Mouse (Mus musculus): ENCODE data around the gene Kif26b. TPM values are rescaled to one million over a fixed set of nuclear protein-coding genes. Genes with fewer than 3 reads are reported as not detected.

Gene Kif26b
- polyA plus RNA-seq, 1 experiment from 2014 or later = 10.0 TPM

DNA sequence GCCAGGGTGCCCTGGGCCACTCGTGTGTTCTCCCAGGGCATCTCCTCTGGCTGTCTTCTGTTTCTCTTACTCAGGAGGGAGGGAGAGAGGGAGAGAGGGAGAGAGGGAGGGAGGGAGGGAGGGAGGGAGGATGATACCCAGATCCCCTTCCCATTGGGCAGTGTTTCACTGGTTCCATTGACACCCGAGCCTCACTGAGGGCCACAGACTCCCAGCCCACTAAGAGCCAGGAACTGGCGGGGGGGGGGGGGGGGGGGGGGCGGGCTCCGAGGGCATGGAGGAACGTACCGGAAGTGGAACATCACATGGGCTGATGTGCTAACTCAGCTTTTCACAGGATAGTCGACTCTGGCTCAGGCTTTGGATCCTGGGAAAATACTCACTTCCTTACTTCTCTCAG, 15.0 kb upstream of the Kif26b start:
- no peaks in the 10 kb centered on the region for H3K9me3 ChIP-seq
- no peaks in the 10 kb centered on the region for H3K27me3 ChIP-seq (replicated peaks)
- WGBS = 38% methylated on average over 6 of the region's 8 CpGs
- no peak overlapping the region for H3K9ac ChIP-seq
- no peak overlapping the region for H3K4me2 ChIP-seq
- no peak for ATAC-seq (replicated peaks)
- no peak overlapping the region for H3K27ac ChIP-seq
- no peak overlapping the region for H3K4me3 ChIP-seq
- H3K36me3 ChIP-seq (replicated peaks) = no peaks in the 10 kb centered on the region
- H3K4me1 ChIP-seq = 0 out of 2 replicates have a peak, but pooled peaks cover 6% of the 10 kb centered on the region

DNA sequence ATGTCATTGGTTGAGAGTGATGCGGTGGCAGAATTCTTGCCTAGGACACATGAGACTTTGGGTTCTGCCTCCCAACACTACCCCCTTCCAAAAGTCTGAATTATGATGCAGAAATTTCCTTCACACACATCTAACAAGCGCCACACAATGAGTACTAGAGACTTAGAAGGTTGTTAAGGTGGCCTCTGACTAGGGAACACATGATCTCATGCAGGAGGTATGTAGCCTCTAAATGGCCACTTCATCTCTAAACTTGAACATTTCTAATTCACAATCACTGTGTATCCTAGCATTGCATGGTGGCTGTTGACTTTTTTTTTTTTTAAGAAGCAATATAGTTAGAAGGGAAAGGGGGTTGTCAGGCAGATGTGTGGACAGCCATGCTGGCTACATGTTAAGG, 13.1 kb upstream of the Kif26b start:
- H3K27me3 ChIP-seq (replicated peaks) = no peaks in the 10 kb centered on the region
- H3K9ac ChIP-seq = no peak overlapping the region
- ATAC-seq (replicated peaks) = no peak
- H3K4me1 ChIP-seq = 0 out of 2 replicates have a peak, but pooled peaks cover 6% of the 10 kb centered on the region
- H3K27ac ChIP-seq = no peak overlapping the region
- H3K4me3 ChIP-seq = no peak overlapping the region
- H3K36me3 ChIP-seq (replicated peaks) = no peaks in the 10 kb centered on the region
- 84% methylated on average over 2 of the region's 2 CpGs for WGBS
- H3K4me2 ChIP-seq = no peak overlapping the region
- no peaks in the 10 kb centered on the region for H3K9me3 ChIP-seq

DNA sequence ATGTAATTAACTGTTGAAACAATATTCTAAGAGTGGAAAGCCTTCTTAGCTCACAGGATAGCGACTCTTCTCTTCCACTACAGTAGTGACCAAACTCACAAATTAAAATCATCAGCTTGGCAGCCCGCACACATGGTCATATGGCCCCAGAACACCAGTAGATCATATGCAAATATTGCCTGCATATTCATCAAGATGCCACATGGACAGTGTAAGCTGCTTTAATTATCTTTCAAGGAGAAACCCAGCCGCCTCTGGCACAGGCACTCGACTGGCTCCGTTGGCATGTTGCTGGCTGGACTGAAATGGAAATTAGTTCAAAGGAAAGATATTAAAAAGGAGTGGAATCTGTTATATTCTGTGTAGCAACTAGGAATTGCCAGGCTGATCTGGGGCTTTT, 6.5 kb upstream of the Kif26b start:
- peak; percentile 60; the same call in 1 of the 2 replicates for ATAC-seq (replicated peaks)
- 50% methylated on average over 5 of the region's 5 CpGs for WGBS
- Histone ChIP-seq H3K27me3 (replicated peaks) (no peaks in the 10 kb centered on the region), H3K27ac (no peak overlapping the region), H3K36me3 (replicated peaks) (no peaks in the 10 kb centered on the region), H3K9me3 (no peaks in the 10 kb centered on the region), H3K4me3 (no peak overlapping the region), H3K4me1 (peaks cover 2% of the 10 kb centered on the region), H3K9ac (no peak overlapping the region), H3K4me2 (no peak overlapping the region)

DNA sequence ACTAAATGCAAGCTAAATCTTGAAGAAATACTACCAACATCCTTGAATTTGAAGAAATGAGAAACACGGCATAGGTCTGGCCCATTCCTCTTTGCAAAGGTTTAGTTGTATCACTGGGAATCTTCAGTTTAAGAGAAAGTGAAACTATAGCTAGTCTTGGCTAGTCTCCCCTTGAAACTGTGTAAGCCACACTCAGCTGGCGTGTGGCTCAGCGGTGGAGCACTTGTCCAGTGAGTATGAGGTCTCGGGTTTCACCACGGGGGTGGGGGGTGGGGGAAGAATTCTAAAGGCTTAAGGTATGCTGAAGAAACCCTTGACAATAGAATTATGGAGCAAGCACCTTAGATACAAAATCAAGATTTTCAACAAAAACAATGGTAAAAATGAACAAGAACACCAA, 5.8 kb upstream of the Kif26b start:
- Histone ChIP-seq H3K4me2 (no peak overlapping the region), H3K4me3 (no peak overlapping the region), H3K27me3 (replicated peaks) (no peaks in the 10 kb centered on the region), H3K9me3 (no peaks in the 10 kb centered on the region), H3K4me1 (peaks cover 9% of the 10 kb centered on the region), H3K27ac (no peak overlapping the region), H3K9ac (no peak overlapping the region), H3K36me3 (replicated peaks) (no peaks in the 10 kb centered on the region)
- 45% methylated on average over 5 of the region's 5 CpGs for WGBS
- no peak for ATAC-seq (replicated peaks)

DNA sequence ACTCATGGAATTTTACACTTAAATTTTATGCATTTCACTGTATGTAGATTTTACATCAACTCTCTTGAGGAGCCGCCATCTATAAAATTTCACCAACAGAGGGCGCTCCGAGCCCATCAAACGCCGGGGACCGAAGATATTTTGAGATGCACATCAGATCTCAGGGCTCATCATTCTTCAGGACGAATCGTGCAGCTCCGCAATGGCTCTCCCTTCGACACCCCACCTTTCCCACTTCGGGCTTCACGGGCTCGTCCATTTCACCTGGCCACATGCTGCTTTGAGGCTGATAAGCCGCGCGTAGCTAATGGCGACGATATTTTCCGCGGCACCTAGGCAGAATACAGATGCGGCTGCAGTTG, 1.8 kb upstream of the Kif26b start:
- Histone ChIP-seq H3K27ac (peak overlapping the region; percentile 92), H3K27me3 (replicated peaks) (no peaks in the 10 kb centered on the region), H3K4me1 (peaks cover 36% of the 10 kb centered on the region), H3K4me3 (peak overlapping the region; percentile 71), H3K36me3 (replicated peaks) (no peaks in the 10 kb centered on the region), H3K4me2 (peak overlapping the region; percentile 90), H3K9ac (peak overlapping the region; percentile 81), H3K9me3 (no peaks in the 10 kb centered on the region)
- ATAC-seq (replicated peaks) = peak; percentile 28
- 0% methylated on average over 21 of the region's 21 CpGs for WGBS

DNA sequence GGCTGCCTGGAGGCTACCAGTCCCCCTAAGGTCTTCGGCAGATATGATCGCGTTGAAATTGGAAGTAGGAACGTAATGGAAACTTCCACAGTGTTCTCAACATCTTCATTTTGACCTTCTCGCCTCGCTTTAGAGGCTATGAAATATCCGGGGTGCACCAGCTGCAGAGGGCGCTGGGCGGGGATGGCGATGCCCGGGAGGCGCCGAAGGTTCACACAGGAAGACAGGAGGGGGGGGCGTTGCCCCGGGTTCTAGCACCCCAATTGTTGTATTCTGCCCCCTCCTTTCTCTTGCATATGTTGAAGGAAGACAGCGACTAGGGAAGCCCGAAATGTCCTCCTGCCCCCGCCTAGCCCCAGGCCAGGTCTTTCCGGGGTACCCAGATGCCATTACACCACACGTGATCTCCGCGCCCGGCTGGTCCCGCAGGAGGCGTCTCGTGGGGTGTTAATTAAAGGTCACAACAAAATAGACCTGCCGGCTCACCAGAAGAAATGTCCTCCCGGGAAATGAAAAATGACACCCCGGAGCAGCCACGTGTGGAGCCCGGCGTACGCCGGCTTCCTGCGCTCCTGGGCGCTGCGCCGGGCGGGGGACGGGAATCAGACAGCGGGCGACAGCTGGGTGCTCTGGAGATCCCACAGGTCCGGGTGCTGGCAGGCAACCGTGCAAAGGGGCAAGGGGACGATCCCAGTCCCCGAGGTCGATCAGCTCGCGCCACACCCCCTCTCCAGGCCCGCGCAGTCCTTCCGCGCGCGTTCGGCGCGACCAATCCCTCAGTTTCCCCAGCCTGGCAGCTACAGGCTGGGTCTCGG, 1.2 kb upstream of the Kif26b start:
- Histone ChIP-seq H3K9me3 (no peaks in the 10 kb centered on the region), H3K27me3 (replicated peaks) (no peaks in the 10 kb centered on the region), H3K4me3 (peak overlapping the region; percentile 71), H3K4me1 (peaks cover 41% of the 10 kb centered on the region), H3K9ac (peak overlapping the region; percentile 81), H3K4me2 (peak overlapping the region; percentile 90), H3K27ac (peak overlapping the region; percentile 92), H3K36me3 (replicated peaks) (no peaks in the 10 kb centered on the region)
- under 1% methylated on average over 59 of the region's 59 CpGs for WGBS
- ATAC-seq (replicated peaks) = peak; percentile 50

DNA sequence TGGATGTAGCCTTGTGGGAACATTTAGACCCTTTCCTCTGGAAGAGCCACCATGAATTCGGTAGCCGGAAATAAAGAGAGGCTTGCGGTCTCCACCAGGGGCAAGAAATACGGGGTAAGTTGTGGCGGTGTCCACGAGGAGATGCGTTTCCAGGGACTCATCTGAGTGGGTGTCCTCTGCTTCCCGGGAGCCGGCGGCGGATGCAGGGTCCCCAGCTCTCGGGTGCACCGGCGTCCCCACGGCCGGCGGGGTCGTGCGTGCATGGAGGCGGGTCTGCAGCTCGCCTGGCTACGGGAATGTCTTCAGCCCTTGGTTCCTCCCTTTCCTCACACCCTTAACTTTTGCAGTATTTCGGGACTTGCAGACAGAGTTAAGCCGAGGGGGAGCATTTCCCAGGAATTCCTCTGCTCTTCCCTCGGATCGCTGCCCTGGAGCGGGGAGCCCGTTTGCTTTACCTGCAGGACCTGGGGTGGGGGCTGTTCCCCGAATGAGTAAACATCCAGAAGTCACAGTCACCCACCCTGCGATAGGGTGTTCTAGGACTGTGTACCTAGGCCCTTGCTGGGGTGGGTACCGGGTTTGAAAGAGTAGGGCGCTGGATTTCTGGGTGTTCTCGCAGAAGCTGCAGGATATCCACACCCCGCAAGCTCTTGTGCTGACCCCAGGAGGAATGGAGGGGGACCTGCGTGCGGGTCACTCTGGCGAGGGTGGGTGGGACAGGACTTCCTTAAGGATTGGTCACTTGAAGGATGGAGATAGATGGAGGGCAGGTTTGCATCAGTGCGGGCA, 781 bp downstream of the Kif26b start:
- WGBS = under 1% methylated on average over 38 of the region's 38 CpGs
- peaks cover 41% of the 10 kb centered on the region for H3K4me1 ChIP-seq
- H3K4me3 ChIP-seq = peak overlapping the region; percentile 71
- no peaks in the 10 kb centered on the region for H3K36me3 ChIP-seq (replicated peaks)
- H3K9me3 ChIP-seq = no peaks in the 10 kb centered on the region
- ATAC-seq (replicated peaks) = peak; percentile 12
- peak overlapping the region; percentile 90 for H3K4me2 ChIP-seq
- H3K27me3 ChIP-seq (replicated peaks) = no peaks in the 10 kb centered on the region
- peak overlapping the region; percentile 92 for H3K27ac ChIP-seq
- peak overlapping the region; percentile 81 for H3K9ac ChIP-seq

DNA sequence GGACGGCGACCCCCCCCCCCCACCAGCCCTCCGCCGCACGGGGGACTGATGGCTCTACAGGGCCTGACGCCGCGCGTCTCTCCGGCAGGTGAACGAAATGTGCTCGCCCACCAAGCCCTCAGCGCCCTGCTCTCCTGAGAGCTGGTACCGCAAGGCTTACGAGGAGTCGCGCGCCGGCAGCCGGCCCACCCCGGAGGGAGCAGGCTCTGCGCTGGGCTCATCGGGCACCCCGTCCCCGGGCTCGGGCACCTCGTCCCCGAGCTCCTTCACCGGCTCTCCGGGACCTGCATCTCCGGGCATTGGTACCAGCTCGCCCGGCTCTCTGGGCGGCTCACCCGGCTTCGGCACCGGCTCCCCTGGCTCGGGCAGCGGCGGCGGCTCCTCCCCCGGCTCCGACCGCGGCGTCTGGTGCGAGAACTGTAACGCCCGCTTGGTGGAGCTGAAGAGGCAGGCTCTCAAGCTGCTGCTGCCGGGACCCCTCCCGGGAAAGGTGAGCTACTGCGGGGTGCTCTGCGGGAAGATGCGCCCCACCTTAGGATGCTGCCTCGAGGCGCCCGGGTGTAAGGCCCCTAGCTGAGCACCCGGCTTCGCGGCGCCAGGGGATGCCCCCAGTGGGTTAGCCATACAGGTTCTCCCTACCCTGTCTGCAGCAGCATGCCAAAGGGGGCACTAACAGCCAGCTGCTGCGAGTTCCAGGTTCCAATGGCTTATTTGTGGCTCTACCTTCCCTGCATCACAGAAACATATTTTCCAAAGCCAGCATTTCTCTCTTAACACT, 1.6 kb downstream of the Kif26b start:
- Histone ChIP-seq H3K36me3 (replicated peaks) (no peaks in the 10 kb centered on the region), H3K4me2 (peak overlapping the region; percentile 90), H3K27me3 (replicated peaks) (no peaks in the 10 kb centered on the region), H3K9me3 (no peaks in the 10 kb centered on the region), H3K27ac (peak overlapping the region; percentile 92), H3K4me3 (peak overlapping the region; percentile 71), H3K9ac (peak overlapping the region; percentile 81), H3K4me1 (peaks cover 41% of the 10 kb centered on the region)
- peak; percentile 60 for ATAC-seq (replicated peaks)
- 1% methylated on average over 62 of the region's 62 CpGs for WGBS

DNA sequence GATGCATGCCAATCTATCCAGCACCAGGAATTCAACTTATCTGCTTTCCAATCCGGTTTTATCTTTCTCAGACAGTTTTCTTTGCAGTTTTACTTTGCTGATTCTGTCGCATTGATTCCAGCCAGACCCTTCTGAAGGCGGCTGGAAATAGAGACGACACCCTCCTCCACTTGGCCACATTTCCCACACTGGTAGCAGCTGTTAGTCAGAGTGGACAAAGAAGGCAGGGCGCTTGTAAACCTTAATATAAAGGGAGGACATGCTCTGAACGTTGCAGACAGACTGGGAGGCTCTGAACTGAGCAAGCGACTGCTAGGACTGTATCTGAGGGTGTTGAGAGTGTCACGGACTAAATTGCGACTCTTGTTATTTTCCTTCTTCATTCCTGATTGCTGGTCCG, 11.3 kb downstream of the Kif26b start:
- Histone ChIP-seq H3K9me3 (no peaks in the 10 kb centered on the region), H3K27ac (no peak overlapping the region), H3K4me1 (peaks cover 4% of the 10 kb centered on the region; the same call in 1 of the 2 replicates), H3K27me3 (replicated peaks) (no peaks in the 10 kb centered on the region), H3K4me3 (no peak overlapping the region), H3K9ac (no peak overlapping the region), H3K36me3 (replicated peaks) (no peaks in the 10 kb centered on the region), H3K4me2 (no peak overlapping the region)
- ATAC-seq (replicated peaks) = no peak
- WGBS = 58% methylated on average over 10 of the region's 10 CpGs

DNA sequence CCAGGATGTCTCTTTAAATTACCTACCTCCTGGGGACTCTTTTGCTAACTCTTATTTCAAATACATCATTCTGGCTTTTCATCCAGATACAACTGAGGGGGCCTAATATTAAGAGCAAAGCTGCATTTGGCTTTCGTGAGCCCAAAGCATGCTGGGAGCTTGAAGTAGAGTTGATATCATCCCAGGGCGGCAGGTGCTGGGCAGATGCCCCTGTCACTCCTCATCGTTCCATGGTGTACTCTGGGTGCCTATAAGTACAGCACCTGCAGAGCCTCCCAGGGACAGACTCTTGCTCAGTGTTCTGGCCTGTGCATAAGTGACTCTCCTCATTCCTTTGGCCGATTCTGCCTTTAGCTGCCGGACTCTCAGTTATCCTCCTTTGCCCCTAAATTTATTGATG, 13.5 kb downstream of the Kif26b start:
- WGBS = 90% methylated on average over 5 of the region's 5 CpGs
- Histone ChIP-seq H3K4me1 (peaks cover 4% of the 10 kb centered on the region; the same call in 1 of the 2 replicates), H3K36me3 (replicated peaks) (no peaks in the 10 kb centered on the region), H3K9ac (no peak overlapping the region), H3K4me3 (no peak overlapping the region), H3K27me3 (replicated peaks) (no peaks in the 10 kb centered on the region), H3K9me3 (no peaks in the 10 kb centered on the region), H3K27ac (no peak overlapping the region), H3K4me2 (no peak overlapping the region)
- no peak for ATAC-seq (replicated peaks)

DNA sequence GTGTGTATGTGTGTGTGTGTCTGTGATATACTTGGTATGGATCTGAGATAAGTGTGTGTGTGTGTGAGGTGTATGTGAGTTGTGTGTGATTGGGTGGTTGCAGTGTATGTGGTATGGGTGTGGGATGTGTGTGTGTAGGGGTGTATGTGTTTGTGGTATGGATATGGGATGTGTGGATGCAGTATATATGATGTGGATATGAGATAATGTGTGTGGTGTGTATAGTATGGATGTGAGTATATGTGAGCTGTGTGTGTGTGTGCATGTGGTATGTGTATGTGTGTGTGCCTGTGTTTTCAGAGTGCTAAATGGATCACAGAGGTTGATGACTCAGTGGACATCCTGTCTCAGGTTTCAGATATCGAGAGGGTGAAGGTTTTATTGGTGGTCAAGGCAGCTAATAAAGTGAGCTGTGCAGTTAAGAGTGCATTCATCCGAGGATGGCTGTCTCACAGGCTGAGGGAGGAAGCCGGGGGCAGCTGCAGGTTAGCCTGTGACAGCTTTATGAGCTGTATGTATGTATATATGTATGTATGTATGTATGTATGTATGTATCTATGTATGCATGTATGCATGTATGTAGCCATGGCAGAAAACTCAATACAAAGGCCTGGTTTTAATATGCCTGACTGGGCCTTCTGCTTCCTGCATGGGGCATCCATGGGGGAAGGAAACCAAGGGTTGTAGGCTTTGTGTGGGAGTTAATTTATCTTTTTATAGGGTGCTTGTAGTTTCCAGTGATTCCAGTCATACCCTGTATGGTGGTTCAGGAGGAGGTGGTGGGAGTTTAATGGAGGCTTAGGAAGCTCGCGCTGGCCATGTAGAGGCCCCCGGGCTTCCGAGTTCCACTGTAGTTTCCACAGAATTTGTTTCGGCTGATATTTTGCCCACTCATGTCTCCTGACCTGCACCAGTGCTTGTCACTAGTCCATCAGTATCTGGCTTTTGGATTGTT, 14.3 kb downstream of the Kif26b start:
- Histone ChIP-seq H3K27ac (no peak overlapping the region), H3K4me3 (no peak overlapping the region)
- WGBS = 90% methylated on average over 8 of the region's 8 CpGs

More for the DNA sequence above, 14.3 kb downstream of the Kif26b start:
- Histone ChIP-seq H3K4me1 (peaks cover 4% of the 10 kb centered on the region; the same call in 1 of the 2 replicates), H3K9ac (no peak overlapping the region), H3K4me2 (no peak overlapping the region), H3K27me3 (replicated peaks) (no peaks in the 10 kb centered on the region), H3K9me3 (no peaks in the 10 kb centered on the region), H3K36me3 (replicated peaks) (no peaks in the 10 kb centered on the region)
- ATAC-seq (replicated peaks) = 0 out of 2 replicates have a peak, but pooled peaks have one; percentile 50
